Mouse (Mus musculus) hindbrain, embryonic 16.5 days (tissue): Measurements from ENCODE around the gene Rtcb. TPM values are rescaled to one million over a fixed set of nuclear protein-coding genes. Genes with fewer than 3 reads are reported as not detected.

Experiments
- ATAC-seq: fragments of 200-750 bp; cut with Nextera tagmentation; 2 replicates; pipeline ENCODE4 v1.8.0; 2017; ENCODE audit warnings: moderate TSS enrichment, moderate library complexity
- H3K27ac ChIP-seq: fragments of 300-500 bp; sonication (generic); 2 replicates; pipeline ENCODE4 v1.5.1; 2014; ENCODE audit warnings: low read depth, mild to moderate bottlenecking, control low read depth, low read length, moderate library complexity
- H3K27me3 ChIP-seq: fragments of 300-500 bp; sonication (generic); replicated peaks from 2 replicates; pipeline ENCODE4 v1.6.1; 2014; ENCODE audit warnings: low read length; ENCODE audit not compliant: control insufficient read depth, insufficient read depth
- H3K36me3 ChIP-seq: fragments of 300-500 bp; sonication (generic); 2 replicates; pipeline ENCODE4 v1.6.1; 2014; ENCODE audit warnings: mild to moderate bottlenecking, low read length, moderate library complexity, mixed read lengths; ENCODE audit not compliant: control insufficient read depth, insufficient read depth
- H3K4me1 ChIP-seq: fragments of 300-500 bp; sonication (generic); 2 replicates; pipeline ENCODE4 v1.6.1; 2014; ENCODE audit warnings: low read depth, low read length; ENCODE audit not compliant: control insufficient read depth, insufficient read depth
- H3K4me2 ChIP-seq: fragments of 300-500 bp; sonication (generic); 2 replicates; pipeline ENCODE4 v1.6.1; 2014; ENCODE audit warnings: mild to moderate bottlenecking, low read length, control low read depth, moderate library complexity
- H3K4me3 ChIP-seq: fragments of 300-500 bp; sonication (generic); 2 replicates; pipeline ENCODE4 v1.5.1; 2014; ENCODE audit warnings: mild to moderate bottlenecking, low read length, control low read depth, moderate library complexity
- H3K9ac ChIP-seq: fragments of 300-500 bp; sonication (generic); 2 replicates; pipeline ENCODE4 v1.6.1; 2014; ENCODE audit warnings: low read depth, mild to moderate bottlenecking, control low read depth, low read length, moderate library complexity
- H3K9me3 ChIP-seq: fragments of 300-500 bp; sonication (generic); 2 replicates; pipeline ENCODE4 v1.6.1; 2014; ENCODE audit warnings: mild to moderate bottlenecking, low read length, moderate library complexity; ENCODE audit not compliant: control insufficient read depth
- WGBS: fragments of 180-500 bp; shearing (Covaris S2); extraction: QIAGEN DNeasy Blood & Tissue Kit; methylation state at CpG from one replicate; pipeline ENCODE4 v1.1.7; 2014; 5-methylcytosine and 5-hydroxymethylcytosine counted together
- polyA plus RNA-seq: library from polyadenylated mRNA; unstranded; fragments of >200 nt; fragmentation: Nextera tagmentation; extraction: Ambion mirVana; gene quantifications from 2 replicates; pipeline ENCODE4 v1.2.1, GENCODE M21; 2015

Rtcb gene
- polyA plus RNA-seq, 1 experiment from 2014 or later = 176 TPM

DNA sequence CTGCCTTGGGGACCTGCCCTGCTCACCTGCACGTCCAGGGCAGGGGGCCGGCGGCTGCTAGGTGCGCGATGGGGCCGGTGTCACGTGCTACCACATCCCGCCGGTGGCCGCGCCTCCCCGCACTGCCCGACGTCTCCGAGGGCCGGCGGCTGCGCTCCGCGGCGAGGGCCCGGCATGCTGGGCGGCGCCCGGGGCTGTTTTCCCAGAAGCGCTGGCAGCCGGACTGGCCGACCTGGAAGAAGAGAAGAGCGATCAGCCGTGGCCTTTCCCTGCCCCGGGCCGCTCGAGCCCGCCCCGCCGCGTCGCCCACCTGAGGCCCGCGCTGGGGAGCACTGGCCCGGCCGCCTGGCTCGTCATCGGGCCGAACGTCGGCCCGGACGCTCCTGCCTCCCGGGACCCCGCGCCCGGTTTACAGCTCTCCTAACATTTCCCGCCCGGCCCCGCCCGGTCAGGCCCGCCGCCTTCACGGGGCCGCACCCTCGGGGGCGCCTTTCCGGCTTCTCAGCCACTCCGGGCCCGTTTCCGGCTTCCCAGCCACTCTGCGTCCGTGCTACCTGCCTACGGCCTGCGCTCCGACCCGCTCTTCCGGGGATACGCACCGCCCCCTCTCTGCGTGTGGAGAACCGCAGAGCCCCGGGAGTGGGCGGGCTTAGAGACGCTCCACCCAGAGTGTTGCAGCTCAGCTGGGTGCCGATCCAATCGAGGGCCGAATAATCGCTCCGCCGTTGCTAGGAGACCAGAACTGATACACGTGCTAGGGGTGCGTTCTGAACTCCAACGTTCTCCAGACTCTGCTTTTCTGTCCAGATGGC lies 40.9 kb downstream of the Rtcb start, which contains the start of gene Prdm4:
Prdm4 (minus strand) TSS at position 645 of the 812 bp plus-strand sequence.
- under 1% methylated on average over 74 of the region's 90 CpGs for WGBS

More for the DNA sequence above, 40.9 kb downstream of the Rtcb start, which contains the start of gene Prdm4:
- H3K4me1 ChIP-seq = peaks cover 11% of the 10 kb centered on the region
- H3K27me3 ChIP-seq = no peaks in the 10 kb centered on the region
- H3K9me3 ChIP-seq = no peaks in the 10 kb centered on the region
- H3K36me3 ChIP-seq = peaks cover 11% of the 10 kb centered on the region
- H3K9ac ChIP-seq = peak within 1 kb of the TSS; percentile 95
- H3K4me3 ChIP-seq = peak within 1 kb of the TSS; percentile 99
- H3K27ac ChIP-seq = peak within 1 kb of the TSS; percentile 88
- ATAC-seq = peak; percentile 100
- peak within 1 kb of the TSS; percentile 76 for H3K4me2 ChIP-seq

Other genes with a start within 250 kb of the Rtcb start
- gene Pwp1, start 128.3 kb downstream of the Rtcb start, polyA plus RNA-seq = 63.7 and 66.8 TPM in 2 replicates
- 18.4 and 21.6 TPM in 2 replicates for gene Prdm4, start 40.7 kb downstream of the Rtcb start, polyA plus RNA-seq
- gene Ascl4, start 30.1 kb downstream of the Rtcb start, polyA plus RNA-seq = 0.21 and 0.42 TPM in 2 replicates
- gene Bpifc, start 54.1 kb upstream of the Rtcb start, polyA plus RNA-seq = 0.05 TPM in 1 of 2 replicates, not detected in the other
- 21.8 and 24.9 TPM in 2 replicates for gene Fbxo7, start 64.1 kb upstream of the Rtcb start, polyA plus RNA-seq